Mouse (Mus musculus): ENCODE results near the gene Olfr1555-ps1.
"Not testable (repeated sequence)": the region's sequence is repeated elsewhere in the genome, so short reads cannot be mapped to it uniquely, and the experiment has no call there.

The Olfr1555-ps1 gene

DNA sequence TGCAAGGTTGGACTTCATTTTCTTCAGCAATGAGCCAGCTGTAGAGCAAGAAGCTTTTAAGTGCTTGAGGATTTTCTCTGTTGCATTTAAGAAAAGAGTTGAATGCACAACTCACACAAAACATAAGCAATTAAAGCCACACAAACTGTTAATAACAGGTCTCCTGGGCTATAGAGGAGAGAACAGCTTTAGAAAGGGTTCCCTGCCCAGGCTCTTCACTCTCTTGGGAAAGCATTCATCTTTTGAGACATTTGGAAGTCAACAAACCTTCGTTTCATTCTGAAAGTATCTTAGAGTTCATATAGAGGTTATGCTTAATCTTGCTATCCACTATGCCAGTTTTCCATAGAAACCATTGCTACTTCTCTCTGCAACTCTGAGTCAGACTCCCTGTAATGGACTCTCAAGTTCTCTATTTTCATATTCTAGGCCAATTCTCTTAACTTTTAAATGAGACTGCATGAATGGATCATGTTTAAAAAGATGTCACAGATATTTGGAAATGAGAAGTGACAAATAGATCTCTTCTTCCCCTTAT, at the start of gene Olfr1555-ps1:
Olfr1555-ps1 (minus strand) TSS at position 51 of the 538 bp plus-strand sequence.
- DNase-seq (ENCODE audit: low read depth in 1 of 2, low spot score in 2 of 2): not testable (repeated sequence)

GRCm38 (mm10) chr19:12200334-12200733, 30.4 kb upstream of the Olfr1555-ps1 start, which contains the start of gene Olfr1431:
Olfr1431 (plus strand) TSS chr19:12200634.
- no peak for DNase-seq (ENCODE audit: low read depth in 1 of 2, low spot score in 2 of 2)

- DNase-seq (ENCODE audit: low read depth in 1 of 2, low spot score in 2 of 2): not testable (repeated sequence)
These were observed 29.2 kb upstream of the Olfr1555-ps1 start for GRCm38 (mm10) chr19:12199076-12199475.

GRCm38 (mm10) chr19:12175431-12175830, 5.5 kb upstream of the Olfr1555-ps1 start:
- DNase-seq (ENCODE audit: low read depth in 1 of 2, low spot score in 2 of 2): not testable (repeated sequence)

- no peak for DNase-seq (ENCODE audit: low read depth in 1 of 2, low spot score in 2 of 2)
These were observed 24.5 kb downstream of the Olfr1555-ps1 start for GRCm38 (mm10) chr19:12145452-12145851.

DNA sequence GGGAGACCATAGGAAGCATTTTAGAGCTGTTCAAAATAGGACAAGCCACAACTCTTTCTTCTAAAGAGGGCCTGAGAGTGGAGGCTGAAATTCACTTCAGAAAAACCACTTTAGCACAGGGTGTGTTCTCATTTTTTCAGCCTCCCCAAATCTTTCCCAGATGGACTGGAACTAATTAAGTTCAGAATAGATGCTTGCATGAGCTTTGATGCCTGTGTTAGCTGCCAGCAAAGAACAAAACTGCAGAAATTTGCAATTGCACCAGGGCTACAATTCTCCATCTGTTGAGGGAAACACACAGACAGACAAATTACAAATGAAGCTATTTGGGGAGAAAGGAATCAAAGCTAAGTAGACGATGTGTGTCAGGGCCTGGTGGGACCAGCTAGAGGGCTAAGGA, 26.6 kb downstream of the Olfr1555-ps1 start:
- DNase-seq (ENCODE audit: low read depth in 1 of 2, low spot score in 2 of 2): no peak

DNA sequence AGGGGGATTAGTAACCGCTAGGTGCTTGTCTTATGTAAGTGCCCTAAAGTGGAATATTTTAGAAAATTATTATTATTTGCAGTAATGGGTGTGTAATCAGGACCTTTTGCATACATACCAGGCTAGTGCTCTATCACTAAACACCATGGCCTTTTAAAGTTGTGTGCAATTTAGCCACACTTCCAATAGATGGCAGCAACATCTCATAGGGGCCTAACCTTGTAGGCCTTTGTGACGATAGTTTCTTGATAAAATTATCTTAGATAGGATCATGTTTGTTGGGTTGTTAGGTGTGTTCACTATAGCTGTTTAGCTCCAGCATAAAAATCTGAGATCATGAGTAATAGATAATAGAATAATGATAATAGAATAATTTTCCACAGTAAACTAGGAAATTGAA, 35.6 kb downstream of the Olfr1555-ps1 start:
- DNase-seq (ENCODE audit: low read depth in 1 of 2, low spot score in 2 of 2): no peak

GRCm38 (mm10) chr19:12123103-12123502, 46.8 kb downstream of the Olfr1555-ps1 start, which contains the start of gene Olfr76:
Olfr76 (minus strand) TSS chr19:12123203.
- no peak for DNase-seq (ENCODE audit: low read depth in 1 of 2, low spot score in 2 of 2)

- no peak for DNase-seq (ENCODE audit: low read depth in 1 of 2, low spot score in 2 of 2)
These were observed 53.4 kb downstream of the Olfr1555-ps1 start for GRCm38 (mm10) chr19:12116464-12116863.

DNA sequence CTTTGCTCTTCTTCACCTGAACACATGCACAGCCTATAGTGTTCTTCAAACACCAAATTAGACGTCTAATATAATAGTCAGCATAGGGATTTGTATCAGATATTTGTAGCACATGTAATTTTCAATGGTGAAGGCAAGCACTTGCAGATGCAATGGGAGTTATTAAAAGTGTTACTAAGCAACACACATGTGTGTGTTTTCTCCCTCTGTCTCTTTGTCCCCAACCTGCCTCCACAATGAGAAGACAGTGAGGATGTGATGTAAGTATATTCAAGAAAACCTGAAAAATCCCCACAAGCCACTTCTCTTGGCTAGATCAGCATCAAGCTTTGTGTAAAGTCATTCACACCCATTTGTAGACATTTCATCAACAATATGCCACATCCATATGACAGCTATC, 54.1 kb downstream of the Olfr1555-ps1 start, which contains the start of gene Olfr1428:
Olfr1428 (minus strand) TSS at position 101 of the 400 bp plus-strand sequence.
- DNase-seq (ENCODE audit: low read depth in 1 of 2, low spot score in 2 of 2): no peak

All from monocyte, adult 2 months (primary cell).